Mouse (Mus musculus) 3134 (cell line): Measurements from ENCODE around the gene Rhox3g.
"Not testable (repeated sequence)": the region's sequence is repeated elsewhere in the genome, so short reads cannot be mapped to it uniquely, and the experiment has no call there.

Experiments
- DNase-seq: peaks from one replicate; pipeline ENCODE4 v3.0.0-alpha.2; 2011; ENCODE audit warnings: low spot score; ENCODE audit not compliant: insufficient read length; ENCODE audit errors: extremely low read depth

The Rhox3g gene

GRCm38 (mm10) chrX:37628512-37628911 is at the start of gene Rhox3g:
Rhox3g (minus strand) TSS chrX:37628612.
- not testable (repeated sequence) for DNase-seq

GRCm38 (mm10) chrX:37673177-37673576 is 44.8 kb upstream of the Rhox3g start, which contains the start of gene Rhox2h:
Rhox2h (minus strand) TSS chrX:37673277.
- DNase-seq, result not testable (repeated sequence)

- DNase-seq, result not testable (repeated sequence)
These were observed 40.3 kb upstream of the Rhox3g start, which contains the start of gene Rhox3h for GRCm38 (mm10) chrX:37668664-37669063. Rhox3h (minus strand) TSS chrX:37668764.

- DNase-seq, result not testable (repeated sequence)
These were observed 22.8 kb upstream of the Rhox3g start, which contains the start of gene Rhox4g for GRCm38 (mm10) chrX:37651227-37651626. Rhox4g (minus strand) TSS chrX:37651327.

- not testable (repeated sequence) for DNase-seq
These were observed 15.0 kb upstream of the Rhox3g start, which contains the start of gene Rhox2g for GRCm38 (mm10) chrX:37643370-37643769. Rhox2g (minus strand) TSS chrX:37643470.

GRCm38 (mm10) chrX:37607604-37608003 is 20.8 kb downstream of the Rhox3g start, which contains the start of gene Rhox4f:
Rhox4f (minus strand) TSS chrX:37607704.
- not testable (repeated sequence) for DNase-seq

GRCm38 (mm10) chrX:37580692-37581091 is 47.7 kb downstream of the Rhox3g start, which contains the start of gene Rhox3f:
Rhox3f (plus strand) TSS chrX:37580992.
- not testable (repeated sequence) for DNase-seq
